Mouse (Mus musculus) limb, embryonic 14.5 days (tissue): ENCODE results near the gene Gm37240. TPM values are rescaled to one million over a fixed set of nuclear protein-coding genes. Genes with fewer than 3 reads are reported as not detected.

ENCODE experiments used
- ATAC-seq: fragments of 200-750 bp; cut with Nextera tagmentation; 2 replicates; pipeline ENCODE4 v1.8.0; 2017; ENCODE audit warnings: low read depth, moderate number of reproducible peaks, moderate TSS enrichment; ENCODE audit not compliant: low FRiP score
- DNase-seq: peaks from one replicate; pipeline ENCODE4 v3.0.0-alpha.2; 2015; ENCODE audit warnings: low spot score
- H3K27ac ChIP-seq: fragments of 300-500 bp; sonication (generic); replicated peaks from 2 replicates; pipeline ENCODE4 v1.5.1; 2014; ENCODE audit warnings: low read depth, mild to moderate bottlenecking, low read length, moderate library complexity, mixed read lengths
- H3K27me3 ChIP-seq: fragments of 300-500 bp; sonication (generic); 2 replicates; pipeline ENCODE4 v1.6.1; 2014; ENCODE audit warnings: low read length, mixed read lengths; ENCODE audit not compliant: control insufficient read depth, insufficient read depth
- H3K36me3 ChIP-seq: fragments of 300-500 bp; sonication (generic); 2 replicates; pipeline ENCODE4 v1.6.1; 2014; ENCODE audit warnings: mild to moderate bottlenecking, low read length, moderate library complexity, mixed read lengths; ENCODE audit not compliant: control insufficient read depth, insufficient read depth
- H3K4me1 ChIP-seq: fragments of 300-500 bp; sonication (generic); 2 replicates; pipeline ENCODE4 v1.6.1; 2014; ENCODE audit warnings: antibody characterized with exemption, low read length, mixed read lengths; ENCODE audit not compliant: control insufficient read depth, insufficient read depth
- H3K4me2 ChIP-seq: fragments of 300-500 bp; sonication (generic); replicated peaks from 2 replicates; pipeline ENCODE4 v1.6.1; 2014; ENCODE audit warnings: low read depth, mild to moderate bottlenecking, low read length, moderate library complexity; ENCODE audit not compliant: severe bottlenecking
- H3K4me3 ChIP-seq: fragments of 300-500 bp; sonication (generic); replicated peaks from 2 replicates; pipeline ENCODE4 v1.5.1; 2014; ENCODE audit warnings: low read length
- H3K9ac ChIP-seq: fragments of 300-500 bp; sonication (generic); 2 replicates; pipeline ENCODE4 v1.6.1; 2014; ENCODE audit warnings: mild to moderate bottlenecking, low read depth, low read length, moderate library complexity; ENCODE audit not compliant: severe bottlenecking
- H3K9me3 ChIP-seq: fragments of 300-500 bp; sonication (generic); 2 replicates; pipeline ENCODE4 v1.6.1; 2016; ENCODE audit warnings: low read length; ENCODE audit not compliant: control insufficient read depth
- POLR2A ChIP-seq: fragments of 200-500 bp; IDR thresholded peaks from 2 replicates; pipeline ENCODE4 v1.8.0; 2012; ENCODE audit warnings: inconsistent platforms, mild to moderate bottlenecking, moderate library complexity, borderline replicate concordance; ENCODE audit not compliant: insufficient read depth, insufficient read length; ENCODE audit errors: extremely low read depth
- WGBS: fragments of 180-500 bp; shearing (Covaris S2); extraction: QIAGEN DNeasy Blood & Tissue Kit; methylation state at CpG from one replicate; pipeline ENCODE4 v1.1.7; 2014; 5-methylcytosine and 5-hydroxymethylcytosine counted together
- polyA plus RNA-seq, 2 experiments: library from polyadenylated mRNA; depleted of rRNA in 1 of 2; stranded (reverse) in 1 of 2; unstranded in 1 of 2; fragments of >200 nt; fragmentation: Nextera tagmentation in 1 of 2; extraction: Ambion mirVana in 1 of 2; gene quantifications; 2 replicates each; pipeline versions ENCODE4 v1.2.1 to v1.2.3; 2012 to 2014

The Gm37240 gene
- polyA plus RNA-seq, 2 experiments, result 2.0 to 13.4 TPM

- no peaks in the 10 kb centered on the region for H3K27me3 ChIP-seq
- H3K4me1 ChIP-seq, result no peaks in the 10 kb centered on the region
- no peak overlapping the region for H3K4me2 ChIP-seq
- H3K9ac ChIP-seq, result no peak overlapping the region
- no peaks in the 10 kb centered on the region for H3K9me3 ChIP-seq
- no peak overlapping the region for H3K4me3 ChIP-seq
- ATAC-seq (no peak), DNase-seq (no peak)
- no peak for TF ChIP-seq POLR2A
- H3K27ac ChIP-seq, result no peak overlapping the region
- H3K36me3 ChIP-seq, result no peaks in the 10 kb centered on the region
- 18% methylated on average over 4 of the region's 4 CpGs for WGBS
Measured at GRCm38 (mm10) chr3:85917600-85917999, 30.3 kb upstream of the Gm37240 start.

- TF ChIP-seq POLR2A, result no peak
- no peak overlapping the region for H3K4me3 ChIP-seq
- no peaks in the 10 kb centered on the region for H3K27me3 ChIP-seq
- WGBS, result 91% methylated on average over 6 of the region's 6 CpGs
- H3K4me2 ChIP-seq, result no peak overlapping the region
- ATAC-seq (no peak), DNase-seq (no peak)
- no peak overlapping the region for H3K27ac ChIP-seq
- no peak overlapping the region for H3K9ac ChIP-seq
- no peaks in the 10 kb centered on the region for H3K36me3 ChIP-seq
- H3K4me1 ChIP-seq, result no peaks in the 10 kb centered on the region
- no peaks in the 10 kb centered on the region for H3K9me3 ChIP-seq
Measured at GRCm38 (mm10) chr3:85914806-85915205, 27.5 kb upstream of the Gm37240 start.

DNA sequence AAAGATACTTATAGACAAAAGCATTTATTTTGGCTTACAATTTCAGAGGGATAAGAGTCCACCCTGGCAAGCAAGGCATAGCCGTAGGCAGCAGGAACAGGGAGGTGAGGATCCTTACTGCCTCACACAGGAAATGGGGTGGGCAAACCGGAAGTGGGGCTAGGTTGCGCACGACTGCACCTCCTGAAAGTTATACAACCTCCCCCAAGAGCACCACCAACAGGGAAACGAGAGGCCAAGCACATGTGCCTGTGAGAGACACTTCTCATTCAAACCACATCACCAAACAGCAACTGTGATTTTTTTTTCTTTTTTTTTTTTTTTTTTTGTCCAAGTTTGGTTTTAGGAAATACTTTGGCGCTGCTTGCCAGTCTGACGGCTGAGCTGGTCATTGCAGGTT, 19.8 kb upstream of the Gm37240 start:
- TF ChIP-seq POLR2A, result no peak

DNA sequence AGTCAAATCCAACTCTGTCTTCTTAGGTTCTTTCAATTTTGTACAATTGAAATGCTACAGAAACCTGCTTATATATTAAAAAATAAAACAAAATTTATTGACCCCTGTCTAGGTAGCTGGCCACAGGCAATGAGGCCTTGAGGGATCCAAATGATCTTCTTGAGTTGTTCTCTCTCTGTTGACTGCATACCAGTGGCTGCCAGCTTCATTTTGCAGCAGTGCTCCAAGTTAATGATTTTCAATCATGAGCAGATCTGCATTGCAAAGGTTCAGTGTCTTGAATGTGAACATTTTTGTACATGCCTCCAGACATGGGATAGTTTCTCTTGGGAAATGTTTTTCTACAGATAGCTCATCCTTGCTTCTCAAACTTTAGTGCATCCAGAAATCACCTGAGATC, 17.1 kb upstream of the Gm37240 start:
- Histone ChIP-seq H3K4me3 (no peak overlapping the region), H3K27me3 (no peaks in the 10 kb centered on the region), H3K36me3 (no peaks in the 10 kb centered on the region), H3K27ac (no peak overlapping the region), H3K9ac (no peak overlapping the region), H3K4me2 (no peak overlapping the region), H3K4me1 (no peaks in the 10 kb centered on the region), H3K9me3 (no peaks in the 10 kb centered on the region; the same call in 1 of the 2 replicates)
- DNase-seq (no peak), ATAC-seq (no peak)
- no peak for TF ChIP-seq POLR2A

More for the DNA sequence above, 19.8 kb upstream of the Gm37240 start:
- H3K4me2 ChIP-seq, result no peak overlapping the region
- H3K4me1 ChIP-seq, result no peaks in the 10 kb centered on the region
- H3K36me3 ChIP-seq, result no peaks in the 10 kb centered on the region
- no peak for DNase-seq
- H3K27me3 ChIP-seq, result no peaks in the 10 kb centered on the region
- H3K27ac ChIP-seq, result no peak overlapping the region
- H3K9me3 ChIP-seq, result no peaks in the 10 kb centered on the region; the same call in 1 of the 2 replicates
- H3K9ac ChIP-seq, result no peak overlapping the region
- H3K4me3 ChIP-seq, result no peak overlapping the region
- ATAC-seq, result no peak
- WGBS, result 84% methylated on average over 7 of the region's 7 CpGs

GRCm38 (mm10) chr3:85895020-85895419, 7.7 kb upstream of the Gm37240 start:
- no peaks in the 10 kb centered on the region for H3K9me3 ChIP-seq
- ATAC-seq, result no peak
- 92% methylated on average over 5 of the region's 5 CpGs for WGBS
- no peak overlapping the region for H3K9ac ChIP-seq
- no peak overlapping the region for H3K4me3 ChIP-seq
- H3K4me2 ChIP-seq, result no peak overlapping the region
- no peak for TF ChIP-seq POLR2A
- no peaks in the 10 kb centered on the region for H3K27me3 ChIP-seq
- H3K27ac ChIP-seq, result no peak overlapping the region
- no peaks in the 10 kb centered on the region for H3K4me1 ChIP-seq
- no peaks in the 10 kb centered on the region for H3K36me3 ChIP-seq
- no peak for DNase-seq

- TF ChIP-seq POLR2A, result no peak
- no peak overlapping the region for H3K4me3 ChIP-seq
- no peaks in the 10 kb centered on the region for H3K36me3 ChIP-seq
- DNase-seq (no peak), ATAC-seq (no peak)
- peaks cover 9% of the 10 kb centered on the region; the same call in 1 of the 2 replicates for H3K4me1 ChIP-seq
- 64% methylated on average over 1 of the region's 1 CpGs for WGBS
- no peaks in the 10 kb centered on the region for H3K27me3 ChIP-seq
- H3K4me2 ChIP-seq, result no peak overlapping the region
- no peak overlapping the region for H3K27ac ChIP-seq
- no peaks in the 10 kb centered on the region for H3K9me3 ChIP-seq
- no peak overlapping the region for H3K9ac ChIP-seq
Measured at GRCm38 (mm10) chr3:85891571-85891970, 4.3 kb upstream of the Gm37240 start.
